Mouse (Mus musculus) B cell, adult 62 days (primary cell): ENCODE measurements around the gene Ptx3. TPM values are rescaled to one million over a fixed set of nuclear protein-coding genes. Genes with fewer than 3 reads are reported as not detected.

Experiments
- total RNA-seq: library from RNA; stranded (reverse); gene quantifications from 4 replicates; pipeline ENCODE4 v1.2.4, GENCODE M21; 2023

Ptx3 gene
- not detected in 4 replicates for total RNA-seq

DNA sequence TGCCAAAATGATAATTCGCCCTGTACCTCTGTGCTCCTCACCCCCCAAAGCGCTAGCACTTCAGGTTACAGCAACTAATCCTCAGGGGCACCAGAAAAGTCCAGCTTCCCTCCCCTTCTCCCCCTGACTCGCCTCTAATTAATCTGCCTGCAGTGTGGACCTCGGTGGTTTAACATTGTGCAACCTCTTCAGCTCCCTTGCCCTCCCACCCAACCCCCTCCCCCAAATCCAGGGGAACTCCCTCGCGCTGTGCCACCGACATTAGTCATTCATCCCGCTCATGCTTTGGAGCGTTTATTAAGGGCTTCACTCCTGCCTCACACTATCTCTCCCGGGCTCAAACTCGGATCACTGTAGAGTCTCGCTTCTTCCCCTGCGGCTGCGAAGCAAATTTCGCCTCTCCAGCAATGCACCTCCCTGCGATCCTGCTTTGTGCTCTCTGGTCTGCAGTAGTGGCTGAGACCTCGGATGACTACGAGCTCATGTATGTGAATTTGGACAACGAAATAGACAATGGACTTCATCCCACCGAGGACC, at the start of gene Ptx3:
Gene Ptx3, plus strand, starts transcription at position 256 of the 537 bp plus-strand sequence.

Other genes with a start within 250 kb of the Ptx3 start
- not detected in 4 replicates for gene Veph1, start 76.9 kb downstream of the Ptx3 start, total RNA-seq